23 mouse cellular contexts compared by ENCODE assay signal in genomic region chr13:38104501-38104900, GRCm38 (mm10).
"Had no signal": no experiment of that assay in that cellular context is flagged by ENCODE, and none has a peak within 500 bp of the region (broad histone marks: within the 10 kb centered on the region; RNA-seq: fewer than 3 reads in every experiment).

No protein-coding gene starts in this region.

- H3K27me3 ChIP-seq: heart, embryonic 13.5 days; heart, embryonic 15.5 days; hindbrain, embryonic 13.5 days; hindbrain, embryonic 15.5 days; limb, embryonic 12.5 days; limb, embryonic 15.5 days; liver, embryonic 12.5 days had no signal

- H3K27ac ChIP-seq: gastrocnemius, adult 2 months; heart, embryonic 13.5 days; heart, embryonic 15.5 days; hindbrain, embryonic 13.5 days; hindbrain, embryonic 15.5 days; hindbrain, postnatal 0 days; limb, embryonic 12.5 days; limb, embryonic 15.5 days; liver, embryonic 12.5 days; liver, embryonic 14.5 days had no signal

- H3K9me3 ChIP-seq: heart, embryonic 13.5 days; heart, embryonic 15.5 days; hindbrain, embryonic 13.5 days; hindbrain, embryonic 15.5 days; limb, embryonic 12.5 days; limb, embryonic 15.5 days; liver, embryonic 12.5 days had no signal

- H3K4me1 ChIP-seq: heart, embryonic 13.5 days; heart, embryonic 15.5 days; hindbrain, embryonic 13.5 days; hindbrain, embryonic 15.5 days; limb, embryonic 15.5 days; liver, embryonic 12.5 days had no signal

- H3K36me3 ChIP-seq: heart, embryonic 13.5 days; heart, embryonic 15.5 days; hindbrain, embryonic 13.5 days; hindbrain, embryonic 15.5 days; limb, embryonic 12.5 days; limb, embryonic 15.5 days; liver, embryonic 12.5 days had no signal

- ATAC-seq: hindbrain, postnatal 0 days; liver, embryonic 12.5 days had no signal

- DNase-seq: gastrocnemius, adult 2 months; gastrocnemius, postnatal 10 days; gastrocnemius, postnatal 25 days; heart, adult 18-20 months; heart, postnatal 14 days; heart, postnatal 36 days; kidney, adult 11 months; kidney, adult 2 months; kidney, postnatal 10 days; kidney, postnatal 25 days; kidney, postnatal 4 days; left cerebral cortex, postnatal 4 days; lung, adult 18-20 months had no signal

- H3K4me3 ChIP-seq: gastrocnemius, adult 2 months; heart, embryonic 13.5 days; heart, embryonic 15.5 days; hindbrain, embryonic 13.5 days; hindbrain, embryonic 15.5 days; layer of hippocampus, adult 2 months; limb, embryonic 12.5 days; limb, embryonic 15.5 days; liver, embryonic 12.5 days had no signal

- H3K4me2 ChIP-seq: heart, embryonic 13.5 days; heart, embryonic 15.5 days; hindbrain, embryonic 13.5 days; hindbrain, embryonic 15.5 days; limb, embryonic 12.5 days; limb, embryonic 15.5 days; liver, embryonic 12.5 days had no signal

- H3K9ac ChIP-seq: heart, embryonic 13.5 days; heart, embryonic 15.5 days; hindbrain, embryonic 13.5 days; hindbrain, embryonic 15.5 days; limb, embryonic 12.5 days; limb, embryonic 15.5 days; liver, embryonic 12.5 days; liver, embryonic 14.5 days had no signal
